Mouse (Mus musculus) hematopoietic multipotent progenitor cell, adult 10-12 weeks (in vitro differentiated cells): ENCODE data around the gene Fdx1l. TPM values are rescaled to one million over a fixed set of nuclear protein-coding genes. Genes with fewer than 3 reads are reported as not detected.

Experiments used
- polyA plus RNA-seq: library from polyadenylated mRNA; stranded (reverse); fragments of >175 nt; gene quantifications from 2 replicates; pipeline ENCODE4 v1.2.3, GENCODE M21; 2012; ENCODE audit warnings: low replicate concordance

The Fdx1l gene
- polyA plus RNA-seq, result 24.8 and 46.2 TPM in 2 replicates

GRCm38 (mm10) chr9:21073044-21073840 is at the start of gene Fdx1l, which contains the start of gene Gm49373:
TSS of gene Fdx1l (minus strand) at chr9:21073614.
TSS of gene Gm49373 (minus strand) at chr9:21073096.

GRCm38 (mm10) chr9:21091707-21092320 is 18.4 kb upstream of the Fdx1l start, which contains the start of the genes Gm38431 and Raver1:
TSS of gene Gm38431 (minus strand) at chr9:21091997.
TSS of gene Raver1 (minus strand) at chr9:21092008.

GRCm38 (mm10) chr9:21067006-21067684 is 6.3 kb downstream of the Fdx1l start, which contains the start of gene Zglp1:
TSS of gene Zglp1 (minus strand) at chr9:21067093.

GRCm38 (mm10) chr9:21031896-21032351 is 41.5 kb downstream of the Fdx1l start, which contains the start of gene Icam5:
TSS of gene Icam5 (plus strand) at chr9:21032073.

GRCm38 (mm10) chr9:21029291-21030054 is 43.9 kb downstream of the Fdx1l start, which contains the start of gene Icam4:
TSS of gene Icam4 (plus strand) at chr9:21029373.

Other genes starting within 250 kb of the Fdx1l start
- 86.0 and 279 TPM in 2 replicates for gene A230050P20Rik, start 205.0 kb downstream of the Fdx1l start, polyA plus RNA-seq
- gene Angptl6, start 193.9 kb downstream of the Fdx1l start, polyA plus RNA-seq, result 2.3 and 3.8 TPM in 2 replicates
- 93.7 and 103 TPM in 2 replicates for gene Ppan, start 185.4 kb downstream of the Fdx1l start, polyA plus RNA-seq
- 192 and 471 TPM in 2 replicates for gene Eif3g, start 175.0 kb downstream of the Fdx1l start, polyA plus RNA-seq
- 59.7 and 61.0 TPM in 2 replicates for gene Dnmt1, start 113.7 kb downstream of the Fdx1l start, polyA plus RNA-seq
- 1.7 and 4.4 TPM in 2 replicates for gene S1pr2, start 96.8 kb downstream of the Fdx1l start, polyA plus RNA-seq
- 45.9 and 87.9 TPM in 2 replicates for gene Mrpl4, start 70.9 kb downstream of the Fdx1l start, polyA plus RNA-seq
- 37.9 and 60.7 TPM in 2 replicates for gene Icam1, start 57.6 kb downstream of the Fdx1l start, polyA plus RNA-seq
- 2.4 and 30.5 TPM in 2 replicates for gene Icam4, start 44.2 kb downstream of the Fdx1l start, polyA plus RNA-seq
- 1.2 and 1.5 TPM in 2 replicates for gene Icam5, start 41.5 kb downstream of the Fdx1l start, polyA plus RNA-seq
- gene Zglp1, start 6.5 kb downstream of the Fdx1l start, polyA plus RNA-seq, result 4.7 and 6.8 TPM in 2 replicates
- gene Gm49373, start 518 bp downstream of the Fdx1l start, polyA plus RNA-seq, result 0.26 and 0.64 TPM in 2 replicates
- gene Gm38431, start 18.4 kb upstream of the Fdx1l start, polyA plus RNA-seq, result 43.7 and 103 TPM in 2 replicates
- 182 and 466 TPM in 2 replicates for gene Raver1, start 18.4 kb upstream of the Fdx1l start, polyA plus RNA-seq
- gene Tyk2, start 57.6 kb upstream of the Fdx1l start, polyA plus RNA-seq, result 47.9 and 58.5 TPM in 2 replicates
- 137 and 226 TPM in 2 replicates for gene Cdc37, start 76.4 kb upstream of the Fdx1l start, polyA plus RNA-seq
- gene Pde4a, start 92.1 kb upstream of the Fdx1l start, polyA plus RNA-seq, result 9.8 and 19.5 TPM in 2 replicates
- 49.8 and 76.0 TPM in 2 replicates for gene Keap1, start 165.7 kb upstream of the Fdx1l start, polyA plus RNA-seq
- 11.6 and 51.4 TPM in 2 replicates for gene S1pr5, start 174.8 kb upstream of the Fdx1l start, polyA plus RNA-seq
- 33.9 and 64.0 TPM in 2 replicates for gene Atg4d, start 191.7 kb upstream of the Fdx1l start, polyA plus RNA-seq
- 46.0 and 65.5 TPM in 2 replicates for gene Kri1, start 214.4 kb upstream of the Fdx1l start, polyA plus RNA-seq
- gene Cdkn2d, start 217.8 kb upstream of the Fdx1l start, polyA plus RNA-seq, result 41.8 and 71.5 TPM in 2 replicates
- gene Ap1m2, start 238.7 kb upstream of the Fdx1l start, polyA plus RNA-seq, result 0.49 and 2.3 TPM in 2 replicates
- 192 and 204 TPM in 2 replicates for gene Slc44a2, start 247.1 kb upstream of the Fdx1l start, polyA plus RNA-seq